Mouse (Mus musculus): ENCODE measurements at regions not wholly inside any gene's neighbourhood (a gene's known extent, or its start where the extent isn't known, plus 50 kb on each side); places are given as distances from the start of the nearest gene placed in this dataset.

GRCm38 (mm10) chr10:95112837-95113388 is 168.3 kb upstream of the Plxnc1 start:
- no peak for TF ChIP-seq CTCF (IDR thresholded peaks at IDR 0.05; ENCODE audit: low read depth)
- no peak for TF ChIP-seq EP300 (IDR thresholded peaks at IDR 0.05; ENCODE audit: low read depth)

Data from liver, postnatal 0 days (tissue).